Mouse (Mus musculus) adrenal gland, adult (tissue): ENCODE data around the gene Aplp2.
A peak's percentile ranks its signal among the peaks of the same experiment; 100 is the strongest.

Source experiments
- DNase-seq, 2 experiments: peaks; one replicate each; pipeline ENCODE4 v3.0.0; 2022 to 2023; ENCODE audit warnings: low spot score in 1 of 2; ENCODE audit not compliant: inconsistent age in 2 of 2

Aplp2 gene

DNA sequence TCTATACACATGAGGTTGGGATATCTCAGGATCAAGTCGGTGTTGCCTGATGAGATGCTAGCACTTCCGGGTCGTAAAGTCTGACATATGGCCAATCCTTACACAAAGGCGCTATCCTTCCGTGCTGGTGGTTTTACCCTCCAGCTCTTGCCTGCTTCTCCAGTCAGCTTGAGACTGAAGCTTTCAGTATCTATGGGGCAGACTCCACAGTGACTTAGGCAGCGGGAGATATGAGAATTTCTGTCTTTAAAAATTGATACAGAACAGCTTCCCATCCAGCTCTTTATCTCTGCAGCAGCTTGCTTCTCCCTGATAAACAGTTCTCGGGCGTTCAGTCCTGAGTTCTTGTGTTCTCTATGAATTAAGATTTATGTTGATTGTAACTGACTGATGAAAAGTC lies 14.9 kb upstream of the Aplp2 start:
- no peak for DNase-seq

DNA sequence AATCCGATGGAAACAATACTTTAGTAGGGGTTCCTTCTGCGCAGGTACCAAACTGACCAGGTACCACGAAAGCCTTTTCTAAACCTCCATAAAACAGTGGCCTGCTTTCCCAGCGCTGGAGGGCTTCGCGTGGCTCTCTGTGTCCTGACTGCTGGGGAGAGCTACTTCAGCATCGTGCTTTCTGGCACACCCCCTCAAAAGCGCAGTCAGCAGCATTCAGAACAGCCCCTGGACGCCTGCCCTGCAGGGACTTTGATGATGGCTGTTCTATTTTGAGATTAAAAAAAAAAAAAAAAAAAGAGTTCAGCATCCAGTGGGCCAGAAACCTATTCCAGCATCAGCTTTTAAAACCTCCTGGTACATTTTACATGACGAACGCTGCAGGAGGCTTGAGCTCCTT lies 14.2 kb upstream of the Aplp2 start:
- DNase-seq: peak in 1 of 2 experiments; percentile 36

DNA sequence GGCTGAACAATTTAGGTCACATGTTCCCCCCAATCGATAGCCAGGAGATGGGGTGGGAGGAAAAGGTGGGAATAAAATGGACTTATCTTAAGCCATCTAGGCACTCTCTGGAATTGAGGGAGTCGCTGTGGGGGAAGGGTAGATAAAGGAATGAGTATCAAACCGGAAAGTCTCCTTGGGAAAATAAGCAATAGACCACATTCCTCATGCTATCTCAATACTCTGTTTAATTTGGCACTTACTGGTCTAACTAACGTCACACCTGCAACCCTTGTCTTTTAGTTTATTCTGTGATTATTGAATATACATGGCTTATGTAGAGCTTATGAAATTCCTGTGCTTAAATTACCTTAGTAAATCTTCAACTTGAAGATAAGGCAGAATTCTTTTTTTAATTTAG lies 11.9 kb upstream of the Aplp2 start:
- DNase-seq: no peak

DNA sequence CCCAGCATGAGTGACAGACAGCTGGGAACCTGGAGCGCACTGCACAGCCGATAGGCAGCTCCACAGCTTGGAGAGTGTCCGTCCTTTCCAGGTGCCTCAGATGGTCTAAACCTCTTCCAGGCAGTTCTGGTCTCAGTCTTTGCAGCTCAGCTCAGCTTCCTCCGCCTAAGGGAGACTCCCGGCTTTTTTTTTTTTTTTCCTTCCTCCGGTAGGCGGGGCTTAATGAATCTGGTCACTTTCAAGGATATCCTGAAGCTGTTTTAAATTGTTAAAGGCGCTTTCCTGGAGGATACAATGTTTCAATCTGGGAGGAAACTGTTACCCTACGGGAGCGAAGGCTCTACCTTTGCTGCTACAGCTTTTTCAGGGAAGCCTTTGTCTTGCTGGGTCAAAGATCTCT lies 9.6 kb upstream of the Aplp2 start:
- DNase-seq: peak in 1 of 2 experiments; percentile 67

DNA sequence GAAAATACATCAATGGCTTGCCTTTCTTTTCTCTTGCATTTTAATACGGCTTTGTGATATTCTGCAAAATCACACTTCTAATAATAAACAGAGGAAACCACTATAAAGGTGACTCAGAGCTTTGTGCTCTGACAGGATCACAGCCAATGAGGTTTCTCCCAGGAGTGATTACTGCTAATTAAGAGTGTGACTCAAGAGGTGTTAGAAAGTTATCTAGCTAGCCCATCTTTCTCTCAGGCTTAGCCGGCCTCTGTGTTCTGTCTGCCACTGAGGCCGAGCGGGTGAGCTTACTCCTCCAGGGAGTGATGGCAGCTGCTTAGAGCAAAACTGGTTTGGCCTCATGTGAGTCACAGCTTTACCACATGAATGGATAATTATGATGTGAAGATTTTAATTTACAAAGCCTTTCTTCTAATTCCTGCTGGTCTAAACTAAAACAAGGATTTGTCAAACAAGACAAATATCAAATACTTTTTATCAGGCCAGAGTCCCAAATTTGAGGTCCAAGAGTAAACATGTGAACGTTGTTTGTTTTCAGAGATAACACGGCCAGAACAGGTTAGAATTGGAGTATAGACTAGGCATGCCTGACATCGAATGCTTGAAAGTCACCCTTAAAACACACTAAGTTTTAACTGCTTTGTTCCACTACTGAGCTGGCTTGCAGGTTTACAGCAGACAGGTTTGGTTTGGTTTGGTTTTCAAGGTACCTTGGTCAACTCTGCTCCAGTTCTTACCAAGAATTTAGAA lies 6.2 kb upstream of the Aplp2 start:
- DNase-seq: peak in 1 of 2 experiments; percentile 16

DNA sequence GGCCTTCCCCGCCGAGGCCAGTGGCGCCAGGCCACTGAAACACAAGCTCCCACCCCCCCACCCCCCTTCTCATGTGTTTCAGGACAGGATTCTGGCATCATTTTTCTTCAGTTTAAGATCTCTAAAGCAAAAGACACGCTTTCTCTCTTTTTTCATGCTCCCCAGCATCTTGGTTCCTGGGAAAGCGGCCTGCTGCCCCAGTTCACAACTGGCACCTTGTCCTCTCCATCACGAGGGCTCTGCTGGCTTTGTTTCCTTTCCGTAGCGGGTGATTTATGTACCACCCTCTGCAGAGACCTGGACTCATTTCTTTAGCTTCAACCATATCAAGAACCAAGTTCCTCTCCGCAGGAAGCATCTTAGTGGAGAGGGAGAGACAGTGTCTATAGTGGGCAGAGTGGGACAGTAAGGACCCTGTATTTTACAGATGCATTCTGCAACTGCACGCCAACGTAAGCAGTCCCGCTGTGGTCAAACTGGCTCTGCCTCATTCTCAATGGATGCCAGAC lies 939 bp upstream of the Aplp2 start:
- peak in 1 of 2 experiments; percentile 69 for DNase-seq

DNA sequence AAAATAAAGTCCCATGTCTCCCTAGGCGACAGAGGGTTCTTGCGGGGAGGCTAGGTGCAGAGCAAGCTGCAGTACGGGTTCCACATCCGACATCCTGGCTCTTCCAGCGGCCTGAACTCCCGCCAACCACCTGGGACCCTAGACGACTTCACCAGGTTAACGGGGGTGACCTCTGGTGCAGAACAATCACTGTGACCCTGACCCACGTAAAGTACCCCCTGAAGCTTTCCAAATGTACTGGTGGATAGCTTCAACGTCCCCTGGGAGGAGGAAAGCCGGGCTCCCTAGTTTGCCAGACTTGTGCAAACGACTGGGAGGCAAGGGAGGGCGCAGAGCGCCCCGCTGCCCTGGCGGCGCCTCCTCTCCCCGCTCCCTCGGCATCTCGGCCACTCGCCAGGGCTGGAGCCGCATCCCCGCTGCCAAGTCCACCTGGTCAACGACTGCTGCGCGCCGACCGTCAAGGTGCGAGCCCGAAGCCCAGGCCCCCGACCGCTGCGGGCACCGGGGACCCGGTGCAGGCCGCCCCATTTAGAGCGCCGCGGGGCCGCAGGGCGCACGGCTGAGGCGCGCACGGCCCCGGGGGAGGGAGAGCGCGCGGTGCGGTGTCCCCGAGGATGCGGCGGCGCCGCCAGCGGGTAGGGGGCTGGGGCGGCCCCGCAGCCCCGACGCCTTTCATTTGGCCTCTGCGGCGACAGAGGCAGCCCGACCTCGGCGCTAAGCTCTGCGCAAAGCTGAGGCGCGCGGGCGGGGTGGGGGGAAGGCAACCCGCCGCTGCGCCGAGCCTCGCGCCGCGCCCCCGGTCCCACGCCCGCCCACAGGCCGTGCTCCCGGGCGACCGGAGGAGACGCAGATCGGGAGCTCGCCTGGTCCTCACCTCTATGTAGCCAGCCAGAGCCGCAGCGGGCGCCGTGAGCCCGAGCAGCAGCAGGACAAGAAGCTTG lies 596 bp downstream of the Aplp2 start:
- DNase-seq: peak; percentile 61 to 89

DNA sequence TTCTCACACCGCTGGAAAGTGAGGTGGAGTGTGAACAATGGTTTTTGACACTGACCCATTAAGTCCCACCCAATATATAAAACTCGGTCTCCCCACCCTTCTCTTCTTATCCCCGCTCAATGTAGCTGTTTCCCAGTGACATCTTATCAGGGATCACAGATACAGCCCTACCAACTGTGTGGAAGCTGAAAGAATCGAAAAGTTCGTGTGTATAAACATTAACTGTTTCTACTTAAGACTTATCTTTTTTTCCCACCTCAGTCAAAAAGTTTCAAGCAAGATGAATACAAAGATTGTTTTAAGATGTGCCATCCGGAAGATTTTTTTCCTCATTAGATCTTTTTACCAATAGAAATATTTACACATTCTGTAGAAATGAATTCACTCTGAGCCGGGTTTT lies 1.5 kb downstream of the Aplp2 start:
- no peak for DNase-seq

DNA sequence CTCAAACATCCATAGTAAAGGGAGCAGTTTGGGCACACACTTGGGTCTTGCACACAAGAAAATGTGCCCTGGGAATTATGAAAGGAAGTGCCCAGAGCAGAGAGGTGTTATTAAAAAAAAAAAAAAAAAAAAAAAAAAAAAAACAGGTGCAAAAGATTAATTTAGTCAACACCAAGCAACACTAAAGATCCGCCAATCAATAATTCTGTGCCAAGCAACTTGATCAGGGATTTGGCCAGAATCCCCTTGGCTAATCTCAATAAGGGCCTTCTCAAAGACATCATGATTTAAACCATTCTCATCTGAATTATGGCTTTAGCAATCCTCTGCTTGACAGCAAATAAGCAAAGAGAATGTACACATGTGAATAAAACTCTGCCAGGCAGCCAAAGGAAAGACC lies 2.1 kb downstream of the Aplp2 start:
- no peak for DNase-seq

DNA sequence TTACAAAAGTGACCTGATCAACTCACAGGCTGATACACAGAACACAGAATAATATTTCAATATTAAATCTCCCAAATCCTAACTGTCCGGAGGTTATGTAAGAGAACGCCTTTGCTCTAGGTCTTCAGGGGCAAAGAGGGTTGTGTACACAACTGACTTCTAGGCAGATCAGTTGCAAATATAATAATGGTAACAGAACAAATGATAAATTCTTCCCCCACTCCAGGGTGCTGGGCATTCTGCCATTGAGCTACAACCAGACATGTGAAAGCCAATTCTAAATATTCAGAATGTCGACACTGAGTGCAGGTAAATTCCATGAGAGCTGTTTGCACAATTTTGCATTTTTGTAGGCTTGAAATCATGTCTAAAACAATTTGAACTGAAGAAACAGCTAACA lies 3.9 kb downstream of the Aplp2 start:
- peak in 1 of 2 experiments; percentile 55 for DNase-seq

DNA sequence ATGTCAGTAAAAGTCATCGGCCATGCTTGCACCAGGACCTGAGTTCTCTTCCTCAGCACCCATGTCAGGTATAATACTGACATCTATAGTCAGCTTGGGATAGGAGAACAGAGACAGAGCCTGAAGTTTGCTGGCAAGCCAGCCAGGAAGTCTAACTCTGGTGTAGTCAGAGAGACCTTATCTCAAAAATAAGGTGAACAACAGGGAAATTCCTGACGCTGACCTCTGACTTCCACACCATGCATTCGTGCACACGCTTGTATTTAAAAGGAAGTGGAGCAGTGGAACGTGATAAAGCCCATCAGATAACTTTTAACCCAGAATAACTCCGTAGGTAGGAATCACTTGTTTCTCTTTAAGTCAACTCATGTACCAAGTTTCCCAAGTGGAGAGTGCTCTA lies 6.9 kb downstream of the Aplp2 start:
- DNase-seq: peak in 1 of 2 experiments; percentile 54

DNA sequence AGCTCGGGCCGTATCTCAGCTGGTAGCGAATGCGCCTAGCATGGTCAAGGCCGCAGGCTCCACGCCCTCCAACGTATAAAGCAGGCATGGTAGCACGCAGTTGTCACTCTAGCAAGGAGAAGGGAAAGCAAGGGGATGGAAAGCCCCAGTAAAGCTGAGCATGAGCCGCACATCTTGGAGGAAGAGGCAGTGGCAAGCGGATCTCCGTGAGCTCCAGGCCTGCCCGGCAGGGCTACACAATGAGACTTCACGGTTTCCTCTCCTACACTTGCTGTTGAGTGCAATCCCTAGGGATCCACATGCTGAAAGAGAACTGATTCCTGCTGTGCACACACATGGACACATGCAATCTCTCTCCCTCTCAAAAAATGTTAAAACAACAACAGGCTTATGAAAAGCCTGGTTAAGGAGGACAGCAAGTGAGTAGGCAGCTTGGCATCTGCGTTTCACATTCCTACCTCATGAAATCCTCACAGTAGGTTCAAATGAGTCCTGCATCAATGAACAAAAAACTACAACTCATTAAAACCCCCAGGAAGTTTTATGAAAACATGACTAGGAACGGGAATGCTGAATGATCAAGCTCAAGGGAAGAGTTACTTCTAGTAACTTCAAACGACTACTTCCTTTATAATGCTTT lies 7.9 kb downstream of the Aplp2 start:
- peak in 1 of 2 experiments; percentile 44 for DNase-seq

DNA sequence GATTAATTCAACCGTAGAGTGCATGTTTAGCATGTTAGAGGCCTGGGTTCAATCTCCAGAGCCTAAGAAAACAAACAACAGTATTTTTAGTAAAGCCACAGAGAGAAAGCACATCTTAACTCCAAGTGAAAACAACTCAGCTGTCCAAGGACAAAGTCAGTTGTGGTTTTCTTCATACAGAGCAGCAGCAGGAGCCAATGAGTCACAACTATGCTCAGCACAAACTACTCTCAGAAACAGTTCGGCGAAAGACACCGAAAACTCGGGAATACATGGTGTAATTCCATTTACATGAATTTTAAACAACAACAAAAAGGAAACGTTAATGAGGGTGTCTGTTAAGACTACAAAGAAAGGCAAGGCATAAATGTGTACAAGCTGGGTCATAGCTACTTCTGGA lies 8.5 kb downstream of the Aplp2 start:
- peak in 1 of 2 experiments; percentile 74 for DNase-seq

DNA sequence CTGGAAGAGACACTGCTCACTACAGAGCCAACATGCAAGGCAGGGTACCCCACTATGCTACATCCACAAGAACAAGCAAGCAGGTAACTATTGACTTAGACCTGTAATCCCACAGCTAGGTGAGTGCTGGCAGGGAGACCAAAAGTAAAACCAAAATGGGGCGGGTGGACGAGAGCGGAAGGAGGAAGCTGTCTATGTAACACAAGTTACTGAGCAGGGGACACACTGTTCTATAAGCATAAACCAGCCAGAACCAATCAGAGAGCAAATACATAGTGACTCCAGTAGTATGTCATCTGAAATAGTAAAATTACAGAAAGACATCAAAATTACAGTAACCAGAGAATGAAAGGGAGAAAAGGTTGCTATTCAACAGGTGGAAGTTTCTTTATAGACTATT lies 13.0 kb downstream of the Aplp2 start:
- no peak for DNase-seq

DNA sequence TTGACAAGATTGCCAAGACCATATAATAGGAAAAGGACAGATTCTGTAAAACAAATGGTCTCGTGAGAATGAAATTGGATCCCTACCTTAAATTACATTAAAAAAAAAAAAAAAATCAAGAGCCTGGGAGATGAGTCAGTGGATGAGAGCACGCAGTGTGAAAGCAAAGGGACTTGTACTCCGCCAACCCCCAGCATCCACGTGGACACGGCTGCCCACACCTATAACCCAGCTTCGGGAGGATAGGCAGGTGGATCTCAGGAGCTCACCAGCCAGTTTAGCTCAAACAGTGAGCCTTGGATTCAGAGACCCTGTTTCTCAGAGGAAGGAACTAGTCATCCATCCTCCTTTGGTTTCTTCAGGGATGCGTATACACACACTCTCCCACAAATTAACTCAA lies 13.8 kb downstream of the Aplp2 start:
- DNase-seq: no peak

DNA sequence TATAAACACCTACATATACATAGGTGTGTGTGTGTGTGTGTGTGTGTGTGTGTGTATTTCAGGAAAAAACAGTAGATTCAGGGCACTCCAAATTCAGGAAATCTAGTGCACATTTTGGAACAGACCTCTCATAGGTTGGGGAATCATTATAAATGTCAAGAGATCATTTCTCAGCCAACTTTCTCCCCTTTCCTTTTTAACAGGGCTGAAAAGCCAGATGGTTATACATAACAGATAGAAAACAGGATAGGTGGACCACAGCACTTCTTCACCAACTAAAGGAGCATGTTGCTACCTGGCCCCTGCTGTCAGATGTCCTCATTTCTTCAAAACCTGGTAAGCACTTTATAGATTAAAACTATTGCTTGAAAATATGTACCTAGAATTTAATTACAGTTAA lies 14.9 kb downstream of the Aplp2 start:
- DNase-seq: no peak

DNA sequence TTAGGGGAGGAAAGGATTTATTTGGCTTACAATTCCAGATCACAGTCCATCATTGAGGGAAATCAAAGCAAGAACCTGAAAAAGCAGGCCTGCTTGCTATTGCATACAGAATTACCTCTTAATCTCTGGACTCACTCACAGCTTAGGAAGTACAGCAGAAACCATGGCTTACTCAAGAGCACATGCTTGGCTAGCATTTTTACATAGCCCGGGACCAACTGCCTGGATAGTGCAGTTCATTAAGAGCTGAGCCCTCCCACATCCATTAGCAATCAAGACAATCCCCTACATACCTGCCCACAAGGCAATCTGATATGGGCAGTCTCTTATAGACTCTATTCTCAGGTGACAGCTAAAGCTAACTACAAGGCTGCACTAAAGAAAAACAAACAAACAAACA lies 16.0 kb downstream of the Aplp2 start:
- no peak for DNase-seq

DNA sequence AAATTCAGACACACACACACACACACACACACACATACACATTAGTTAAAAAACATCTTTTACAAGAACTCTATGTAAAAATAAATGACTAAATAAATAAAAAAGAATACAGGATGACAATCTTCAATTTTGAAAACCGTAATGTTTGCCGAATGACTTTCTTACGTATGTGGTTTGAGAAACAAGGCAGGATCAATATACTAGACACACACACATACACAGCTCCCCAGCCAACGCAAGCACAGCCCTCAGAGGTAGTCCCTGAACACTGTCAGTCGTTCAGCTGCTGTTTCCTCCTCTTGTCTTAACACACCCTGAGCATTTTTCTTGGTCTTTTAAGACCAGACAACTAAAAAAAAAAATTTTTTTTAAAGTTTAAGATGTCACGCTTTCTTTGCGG lies 19.2 kb downstream of the Aplp2 start:
- DNase-seq: no peak

DNA sequence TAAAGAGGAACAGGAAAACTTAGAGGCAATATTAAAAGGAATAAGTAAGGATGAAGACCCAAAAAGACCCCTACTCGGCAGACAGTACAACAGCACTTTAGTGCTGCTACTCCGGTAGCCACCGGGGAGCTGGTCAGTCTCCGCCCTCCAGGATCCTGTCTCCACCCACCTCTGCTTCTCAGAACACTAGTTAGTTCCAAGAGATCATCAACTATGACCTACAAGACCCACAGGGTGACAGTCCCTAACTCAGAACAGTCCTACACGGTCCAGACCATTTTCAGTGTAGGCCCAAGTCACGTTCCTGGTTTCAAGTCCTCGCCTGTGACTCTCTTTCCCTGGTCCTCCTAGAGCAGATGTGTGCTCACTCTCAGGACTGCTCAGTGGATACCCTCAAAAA lies 20.1 kb downstream of the Aplp2 start:
- peak in 1 of 2 experiments; percentile 54 for DNase-seq

DNA sequence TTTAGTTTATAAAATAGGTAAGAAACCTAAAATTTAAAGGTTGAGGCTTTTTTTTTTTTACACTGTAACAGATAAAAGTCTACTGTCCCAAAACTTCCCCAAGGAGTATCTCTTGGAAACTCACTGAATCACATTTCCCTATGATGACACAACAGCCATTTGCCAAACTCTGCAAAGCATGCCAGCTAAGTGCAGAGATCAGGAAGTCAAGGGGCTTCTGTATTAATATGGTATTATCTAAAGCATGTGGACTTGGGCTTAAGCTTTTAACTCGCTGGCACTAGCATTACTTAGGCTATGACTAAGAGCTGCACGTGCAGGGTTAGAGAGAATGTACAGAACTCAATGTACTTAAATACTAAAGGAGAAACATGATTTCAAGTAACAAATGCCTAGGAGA lies 22.4 kb downstream of the Aplp2 start:
- peak in 1 of 2 experiments; percentile 64 for DNase-seq

DNA sequence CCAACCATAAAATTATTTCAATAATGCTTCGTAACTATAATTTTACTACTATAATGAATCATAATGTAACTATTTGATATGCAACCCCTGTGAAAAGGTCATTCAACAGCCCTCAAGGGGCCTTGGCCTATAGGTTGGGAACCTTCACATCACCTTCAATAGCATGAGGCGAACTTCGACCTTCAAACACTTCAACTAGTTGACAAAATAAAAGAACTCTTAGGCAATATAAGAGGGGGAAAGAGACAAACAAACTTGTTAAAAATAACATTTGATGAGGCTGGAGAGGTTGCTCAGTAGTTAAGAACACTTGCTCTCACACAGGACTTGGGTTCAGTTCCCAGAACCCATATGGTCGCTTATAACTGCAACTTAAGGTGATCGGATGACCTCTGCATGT lies 27.2 kb downstream of the Aplp2 start:
- no peak for DNase-seq
